Mouse (Mus musculus): ENCODE results near the gene Hist1h2bn. TPM values are rescaled to one million over a fixed set of nuclear protein-coding genes. Genes with fewer than 3 reads are reported as not detected.
A peak's percentile ranks its signal among the peaks of the same experiment; 100 is the strongest.
"Not testable (repeated sequence)": the region's sequence is repeated elsewhere in the genome, so short reads cannot be mapped to it uniquely, and the experiment has no call there.

Hist1h2bn gene
- polyA plus RNA-seq, 1 experiment from 2014 or later, result not detected

DNA sequence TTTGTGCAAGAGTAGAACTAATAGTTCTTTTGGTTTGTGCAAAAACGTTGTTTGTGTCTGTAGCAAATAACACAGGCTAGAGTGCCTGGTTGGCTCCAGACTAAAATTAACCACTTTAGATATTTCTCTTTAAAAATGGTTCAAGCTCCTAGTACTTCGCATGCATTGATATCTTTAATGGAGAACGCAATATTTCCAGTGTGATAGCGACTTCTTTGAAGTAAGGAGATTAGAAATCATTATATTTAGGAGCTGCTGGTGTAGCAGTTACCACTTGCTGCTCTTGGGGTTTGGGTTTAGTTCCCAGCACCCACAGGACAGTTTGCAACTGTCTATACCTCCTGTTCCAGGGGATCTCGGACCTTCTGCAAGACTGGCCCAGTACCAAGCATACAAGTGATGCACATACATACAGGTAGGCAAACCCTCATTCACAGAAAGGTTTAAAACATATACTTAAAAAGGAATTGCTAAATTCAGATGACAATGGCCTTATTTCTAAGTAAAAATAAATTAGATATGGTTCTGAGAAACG, 27.2 kb downstream of the Hist1h2bn start:
- Histone ChIP-seq H3K27ac (no peak overlapping the region), H3K4me3 (replicated peaks; ENCODE audit: low read length) (peak overlapping the region; percentile 33; the same call in 1 of the 2 replicates), H3K36me3 (replicated peaks; ENCODE audit: control insufficient read depth, insufficient read depth) (no peaks in the 10 kb centered on the region), H3K27me3 (ENCODE audit: control insufficient read depth, insufficient read depth, low read length) (no peaks in the 10 kb centered on the region), H3K4me1 (replicated peaks; ENCODE audit: control insufficient read depth, insufficient read depth, low read length) (peaks cover 24% of the 10 kb centered on the region), H3K4me2 (replicated peaks) (peak overlapping the region; percentile 69), H3K9me3 (ENCODE audit: control insufficient read depth, low read length) (no peaks in the 10 kb centered on the region), H3K9ac (no peak overlapping the region)
- ATAC-seq (ENCODE audit: low FRiP score) (no peak), DNase-seq (ENCODE audit: low spot score) (no peak)
- 46% methylated on average over 6 of the region's 6 CpGs for WGBS

- WGBS, result 95% methylated on average over 1 of the region's 1 CpGs
- H3K9me3 ChIP-seq (ENCODE audit: control insufficient read depth, low read length), result no peaks in the 10 kb centered on the region
Observed at GRCm38 (mm10) chr13:21781639-21782038, 27.7 kb downstream of the Hist1h2bn start.

DNA sequence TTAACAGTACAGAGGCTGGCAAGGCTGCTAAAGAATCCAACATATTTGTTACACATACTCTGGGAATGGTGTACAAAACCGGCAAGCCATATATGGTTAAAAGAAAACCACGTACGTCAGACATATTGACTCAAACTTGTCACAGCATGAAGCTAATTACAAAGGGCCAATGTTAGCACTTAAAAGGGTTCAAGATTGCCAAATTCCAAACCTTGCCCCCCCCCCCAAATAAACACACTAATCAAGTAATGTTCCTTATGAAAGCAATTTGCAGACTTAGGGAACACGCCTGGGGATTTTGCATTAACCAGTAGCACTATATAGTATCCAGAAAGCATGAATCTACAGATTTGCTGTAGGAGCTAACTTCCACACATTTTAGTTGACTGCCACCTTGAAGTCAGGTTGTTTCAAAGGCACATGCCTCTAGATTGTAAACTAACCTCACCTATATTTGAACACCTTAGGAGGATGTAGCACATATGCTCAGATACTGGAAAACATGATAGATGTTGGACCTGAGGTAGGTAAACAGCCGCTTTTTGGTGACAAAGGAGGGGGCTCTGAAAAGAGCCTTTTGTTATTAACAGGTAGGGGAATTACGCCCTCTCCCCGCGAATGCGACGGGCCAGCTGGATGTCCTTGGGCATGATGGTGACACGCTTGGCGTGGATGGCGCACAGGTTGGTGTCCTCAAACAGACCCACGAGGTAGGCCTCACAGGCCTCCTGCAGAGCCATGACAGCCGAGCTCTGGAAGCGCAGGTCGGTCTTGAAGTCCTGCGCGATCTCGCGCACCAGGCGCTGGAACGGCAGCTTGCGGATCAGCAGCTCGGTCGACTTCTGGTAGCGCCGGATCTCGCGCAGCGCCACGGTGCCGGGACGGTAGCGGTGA, 28.7 kb downstream of the Hist1h2bn start:
- Histone ChIP-seq H3K27ac (peak overlapping the region; percentile 68), H3K4me3 (replicated peaks; ENCODE audit: low read length) (peak overlapping the region; percentile 34), H3K9ac (peak overlapping the region; percentile 57), H3K4me1 (replicated peaks; ENCODE audit: control insufficient read depth, insufficient read depth, low read length) (peaks cover 30% of the 10 kb centered on the region), H3K4me2 (replicated peaks) (peak overlapping the region; percentile 81)
- not testable (repeated sequence) for ATAC-seq (ENCODE audit: low FRiP score); DNase-seq (ENCODE audit: low spot score); H3K27me3 ChIP-seq (ENCODE audit: control insufficient read depth, insufficient read depth, low read length); H3K9me3 ChIP-seq (ENCODE audit: control insufficient read depth, low read length); H3K36me3 ChIP-seq (replicated peaks; ENCODE audit: control insufficient read depth, insufficient read depth)
- 1% methylated on average over 13 of the region's 35 CpGs for WGBS

More at GRCm38 (mm10) chr13:21781639-21782038, 27.7 kb downstream of the Hist1h2bn start:
- Histone ChIP-seq H3K36me3 (replicated peaks; ENCODE audit: control insufficient read depth, insufficient read depth) (no peaks in the 10 kb centered on the region), H3K4me2 (replicated peaks) (no peak overlapping the region), H3K9ac (no peak overlapping the region), H3K4me3 (replicated peaks; ENCODE audit: low read length) (no peak overlapping the region), H3K27ac (no peak overlapping the region), H3K4me1 (replicated peaks; ENCODE audit: control insufficient read depth, insufficient read depth, low read length) (peaks cover 30% of the 10 kb centered on the region), H3K27me3 (ENCODE audit: control insufficient read depth, insufficient read depth, low read length) (no peaks in the 10 kb centered on the region)
- DNase-seq (ENCODE audit: low spot score) (no peak), ATAC-seq (ENCODE audit: low FRiP score) (no peak)

- peak within 1 kb of the TSS; percentile 57 for H3K9ac ChIP-seq
- H3K36me3 ChIP-seq (replicated peaks; ENCODE audit: control insufficient read depth, insufficient read depth), result no peaks in the 10 kb centered on the region
- 0% methylated on average over 15 of the region's 20 CpGs for WGBS
- peak; percentile 81 for ATAC-seq (ENCODE audit: low FRiP score)
- H3K27me3 ChIP-seq (ENCODE audit: control insufficient read depth, insufficient read depth, low read length), result no peaks in the 10 kb centered on the region
- peaks cover 35% of the 10 kb centered on the region for H3K4me1 ChIP-seq (replicated peaks; ENCODE audit: control insufficient read depth, insufficient read depth, low read length)
- no peaks in the 10 kb centered on the region for H3K9me3 ChIP-seq (ENCODE audit: control insufficient read depth, low read length)
- peak within 1 kb of the TSS; percentile 81 for H3K4me2 ChIP-seq (replicated peaks)
- peak; percentile 92 for DNase-seq (ENCODE audit: low spot score)
- peak within 1 kb of the TSS; percentile 68 for H3K27ac ChIP-seq
- peak within 1 kb of the TSS; percentile 34 for H3K4me3 ChIP-seq (replicated peaks; ENCODE audit: low read length)
Observed at GRCm38 (mm10) chr13:21783255-21783617, 29.3 kb downstream of the Hist1h2bn start, which contains the start of gene Hist1h3i. TSS of gene Hist1h3i (minus strand) at chr13:21783370.

GRCm38 (mm10) chr13:21783734-21784161, 29.8 kb downstream of the Hist1h2bn start:
- ATAC-seq (ENCODE audit: low FRiP score) (no peak), DNase-seq (ENCODE audit: low spot score) (peak; percentile 74)
- H3K9ac ChIP-seq, result peak overlapping the region; percentile 16
- no peaks in the 10 kb centered on the region for H3K9me3 ChIP-seq (ENCODE audit: control insufficient read depth, low read length)
- peak overlapping the region; percentile 61 for H3K27ac ChIP-seq
- H3K36me3 ChIP-seq (replicated peaks; ENCODE audit: control insufficient read depth, insufficient read depth), result no peaks in the 10 kb centered on the region
- WGBS, result 2% methylated on average over 9 of the region's 9 CpGs
- peak overlapping the region; percentile 34 for H3K4me3 ChIP-seq (replicated peaks; ENCODE audit: low read length)
- H3K27me3 ChIP-seq (ENCODE audit: control insufficient read depth, insufficient read depth, low read length), result no peaks in the 10 kb centered on the region
- peaks cover 38% of the 10 kb centered on the region for H3K4me1 ChIP-seq (replicated peaks; ENCODE audit: control insufficient read depth, insufficient read depth, low read length)
- H3K4me2 ChIP-seq (replicated peaks), result peak overlapping the region; percentile 81

DNA sequence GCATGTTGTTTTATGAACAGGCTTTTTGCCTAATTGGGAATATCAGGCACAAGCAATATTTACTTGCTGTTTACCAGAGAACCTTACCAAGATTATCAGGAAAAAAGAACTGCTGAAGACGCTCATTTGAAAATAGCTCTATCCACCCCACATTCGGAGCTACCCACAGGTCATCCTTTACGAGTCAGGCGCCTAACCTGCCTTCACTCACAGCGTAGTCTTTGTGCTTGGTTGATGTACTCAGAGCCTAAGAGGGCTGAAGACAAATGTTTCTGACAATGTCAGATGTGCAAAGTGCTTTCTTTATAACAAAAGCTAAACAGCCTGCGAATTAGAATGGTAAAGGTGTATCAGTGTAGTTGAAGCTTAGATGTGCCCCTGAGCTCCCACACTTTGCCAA, 30.4 kb downstream of the Hist1h2bn start:
- Histone ChIP-seq H3K4me3 (replicated peaks; ENCODE audit: low read length) (peak overlapping the region; percentile 34; the same call in 1 of the 2 replicates), H3K9me3 (ENCODE audit: control insufficient read depth, low read length) (no peaks in the 10 kb centered on the region), H3K4me2 (replicated peaks) (peak overlapping the region; percentile 81), H3K36me3 (replicated peaks; ENCODE audit: control insufficient read depth, insufficient read depth) (no peaks in the 10 kb centered on the region), H3K27ac (peak overlapping the region; percentile 61), H3K9ac (peak overlapping the region; percentile 16; the same call in 1 of the 2 replicates), H3K4me1 (replicated peaks; ENCODE audit: control insufficient read depth, insufficient read depth, low read length) (peaks cover 38% of the 10 kb centered on the region), H3K27me3 (ENCODE audit: control insufficient read depth, insufficient read depth, low read length) (no peaks in the 10 kb centered on the region)
- ATAC-seq (ENCODE audit: low FRiP score) (no peak), DNase-seq (ENCODE audit: low spot score) (no peak)
- 17% methylated on average over 6 of the region's 6 CpGs for WGBS

DNA sequence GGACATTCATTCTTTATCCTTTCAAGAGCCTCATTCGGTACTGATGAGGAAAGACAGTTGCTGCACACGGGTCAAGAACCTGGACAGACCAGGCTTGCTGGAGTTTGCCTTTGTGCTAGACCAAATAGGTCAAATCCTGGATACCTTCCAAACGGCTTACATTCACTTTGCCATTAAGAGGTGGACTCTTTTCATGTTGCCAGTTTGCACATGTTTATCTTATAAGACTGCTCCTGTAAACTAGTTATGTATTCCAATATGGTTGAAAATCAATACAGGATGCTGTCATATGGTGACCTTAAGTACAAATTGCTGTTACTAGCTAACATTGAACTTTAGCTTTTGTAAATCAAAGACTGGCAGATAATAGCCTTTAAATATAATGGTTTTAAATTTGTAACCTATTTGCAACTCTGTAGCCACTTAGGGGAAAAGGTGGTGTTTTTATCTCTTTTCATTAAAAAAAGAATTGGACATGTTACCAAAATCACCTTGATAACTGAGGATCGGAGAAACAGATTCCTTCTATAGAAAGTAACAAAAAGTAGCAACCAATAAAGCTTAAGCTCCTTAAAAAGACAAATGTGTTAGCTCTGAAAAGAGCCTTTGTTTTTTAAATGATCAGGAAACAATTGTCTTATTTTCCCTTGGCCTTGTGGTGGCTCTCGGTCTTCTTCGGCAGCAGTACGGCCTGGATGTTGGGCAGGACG, 32.4 kb downstream of the Hist1h2bn start:
- Histone ChIP-seq H3K36me3 (replicated peaks; ENCODE audit: control insufficient read depth, insufficient read depth) (no peaks in the 10 kb centered on the region), H3K27me3 (ENCODE audit: control insufficient read depth, insufficient read depth, low read length) (no peaks in the 10 kb centered on the region), H3K4me1 (replicated peaks; ENCODE audit: control insufficient read depth, insufficient read depth, low read length) (peaks cover 31% of the 10 kb centered on the region), H3K4me3 (replicated peaks; ENCODE audit: low read length) (peak overlapping the region; percentile 33), H3K27ac (peak overlapping the region; percentile 70), H3K9me3 (ENCODE audit: control insufficient read depth, low read length) (no peaks in the 10 kb centered on the region), H3K4me2 (replicated peaks) (peak overlapping the region; percentile 66), H3K9ac (peak overlapping the region; percentile 49)
- DNase-seq (ENCODE audit: low spot score), result peak; percentile 20
- ATAC-seq (ENCODE audit: low FRiP score), result no peak
- WGBS, result 2% methylated on average over 8 of the region's 8 CpGs

DNA sequence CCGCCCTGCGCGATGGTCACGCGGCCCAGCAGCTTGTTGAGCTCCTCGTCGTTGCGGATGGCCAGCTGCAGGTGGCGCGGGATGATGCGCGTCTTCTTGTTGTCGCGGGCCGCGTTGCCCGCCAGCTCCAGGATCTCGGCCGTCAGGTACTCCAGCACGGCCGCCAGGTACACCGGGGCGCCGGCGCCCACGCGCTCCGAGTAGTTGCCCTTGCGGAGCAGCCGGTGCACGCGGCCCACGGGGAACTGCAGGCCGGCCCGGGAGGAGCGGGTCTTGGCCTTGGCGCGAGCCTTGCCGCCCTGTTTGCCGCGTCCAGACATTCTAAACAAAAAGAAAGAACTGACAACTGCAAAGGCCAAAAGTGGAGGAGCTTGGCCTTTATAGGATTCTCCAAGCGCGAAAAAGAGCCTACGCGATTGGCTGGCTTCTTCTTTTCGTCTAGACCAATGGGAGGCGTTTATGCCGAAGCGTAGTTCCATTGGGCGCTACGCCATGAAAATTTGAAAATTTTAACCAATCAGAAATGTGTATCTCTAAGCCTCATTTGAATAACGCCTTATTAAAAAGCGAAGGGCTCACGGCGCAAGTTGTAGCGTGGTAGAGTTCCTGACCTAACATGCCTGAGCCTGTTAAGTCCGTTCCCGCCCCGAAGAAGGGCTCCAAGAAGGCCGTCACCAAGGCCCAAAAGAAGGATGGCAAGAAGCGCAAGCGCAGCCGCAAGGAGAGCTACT, 33.1 kb downstream of the Hist1h2bn start, which contains the start of the genes Hist1h2an and Hist1h2bp:
TSS of gene Hist1h2an (minus strand) at position 320 of the 731 bp plus-strand sequence.
TSS of gene Hist1h2bp (plus strand) at position 563 of the 731 bp plus-strand sequence.
- H3K27ac ChIP-seq, result peak within 1 kb of the TSS; percentile 70
- not testable (repeated sequence) for H3K9me3 ChIP-seq (ENCODE audit: control insufficient read depth, low read length); H3K36me3 ChIP-seq (replicated peaks; ENCODE audit: control insufficient read depth, insufficient read depth); H3K27me3 ChIP-seq (ENCODE audit: control insufficient read depth, insufficient read depth, low read length)
- peaks cover 31% of the 10 kb centered on the region for H3K4me1 ChIP-seq (replicated peaks; ENCODE audit: control insufficient read depth, insufficient read depth, low read length)
- H3K4me3 ChIP-seq (replicated peaks; ENCODE audit: low read length), result peak within 1 kb of the TSS; percentile 33
- DNase-seq (ENCODE audit: low spot score) (peak; percentile 100), ATAC-seq (ENCODE audit: low FRiP score) (peak; percentile 95)
- under 1% methylated on average over 33 of the region's 63 CpGs for WGBS
- peak within 1 kb of the TSS; percentile 66 for H3K4me2 ChIP-seq (replicated peaks)
- peak within 1 kb of the TSS; percentile 49 for H3K9ac ChIP-seq
